Mouse (Mus musculus) CD4-positive naive resting alpha-beta T cell, adult 57 days (primary cell): ENCODE data around the gene Vmn1r5. TPM values are rescaled to one million over a fixed set of nuclear protein-coding genes. Genes with fewer than 3 reads are reported as not detected.

ENCODE experiments used
- total RNA-seq: library from RNA; stranded (reverse); gene quantifications from one replicate; pipeline ENCODE4 v1.2.4, GENCODE M21; 2023

Vmn1r5 gene
- not detected for total RNA-seq

DNA sequence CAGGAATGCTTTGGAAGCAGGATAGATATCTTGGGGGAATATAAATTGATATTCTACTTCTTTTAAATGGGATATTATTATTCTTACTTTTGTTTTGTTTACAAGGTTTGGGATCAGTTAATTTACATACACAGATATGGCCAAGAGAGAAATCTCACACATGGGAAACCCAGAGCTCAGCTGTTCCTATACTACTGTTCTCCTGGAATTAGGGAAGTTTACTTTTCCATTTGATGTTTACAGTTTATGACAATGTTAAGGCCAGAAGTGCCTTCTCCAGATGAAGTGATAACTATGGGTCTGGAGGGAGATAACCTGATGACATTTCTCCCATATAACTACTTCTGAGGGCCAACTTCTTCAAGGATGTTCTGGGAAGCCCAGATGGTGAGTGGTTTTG lies at the start of gene Vmn1r5:
TSS of gene Vmn1r5 (plus strand) at position 301 of the 400 bp plus-strand sequence.

DNA sequence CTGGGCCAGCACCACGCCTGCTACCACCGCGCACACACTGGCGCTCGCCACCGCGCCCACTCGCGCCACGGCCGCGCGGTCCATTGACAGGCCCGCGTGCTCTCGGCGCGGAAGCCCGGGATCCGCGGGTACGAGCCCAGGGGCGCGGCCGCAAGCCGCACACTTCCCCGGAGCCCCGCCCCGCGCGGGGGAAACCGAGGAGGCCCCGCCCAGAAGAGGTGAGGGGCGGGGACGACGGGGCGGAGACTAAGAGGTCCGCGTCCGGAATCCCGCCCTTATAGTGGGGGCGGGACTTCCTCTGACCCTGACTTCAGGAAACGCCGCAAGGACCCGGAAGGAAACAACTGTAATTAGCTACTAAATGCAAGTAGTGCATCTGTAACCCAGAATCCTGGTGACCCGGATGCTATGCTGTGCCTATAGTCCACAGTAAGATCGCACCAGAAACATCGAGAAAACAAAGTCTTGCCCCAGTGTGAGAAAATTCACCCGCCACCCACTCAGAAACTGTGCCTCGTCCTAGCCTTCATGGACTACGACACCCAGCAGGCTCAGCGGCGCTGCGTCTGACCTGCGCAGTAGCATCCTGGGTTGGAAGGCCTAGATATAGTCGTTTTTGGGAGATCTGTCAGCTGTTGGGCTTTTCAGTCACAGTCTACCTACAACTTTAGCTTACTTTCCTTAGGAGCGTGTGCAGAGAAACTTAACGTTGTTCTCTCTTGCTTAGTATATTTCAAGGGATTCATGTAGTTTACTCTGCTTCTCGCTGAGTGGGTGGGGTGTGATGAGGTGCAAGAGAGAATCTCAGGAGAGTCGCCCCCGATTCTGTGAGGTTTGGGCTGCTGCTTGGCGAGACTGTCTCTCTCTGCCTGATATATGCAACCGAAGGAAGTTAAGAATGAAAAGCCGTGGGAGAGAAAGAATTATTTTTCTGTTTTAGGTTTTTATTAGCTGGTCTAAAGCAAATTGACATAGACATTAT lies 46.1 kb upstream of the Vmn1r5 start, which contains the start of the genes Nt5c3 and Vmn1r4:
TSS of gene Nt5c3 (minus strand) at position 207 of the 982 bp plus-strand sequence.
TSS of gene Vmn1r4 (plus strand) at position 290 of the 982 bp plus-strand sequence.

DNA sequence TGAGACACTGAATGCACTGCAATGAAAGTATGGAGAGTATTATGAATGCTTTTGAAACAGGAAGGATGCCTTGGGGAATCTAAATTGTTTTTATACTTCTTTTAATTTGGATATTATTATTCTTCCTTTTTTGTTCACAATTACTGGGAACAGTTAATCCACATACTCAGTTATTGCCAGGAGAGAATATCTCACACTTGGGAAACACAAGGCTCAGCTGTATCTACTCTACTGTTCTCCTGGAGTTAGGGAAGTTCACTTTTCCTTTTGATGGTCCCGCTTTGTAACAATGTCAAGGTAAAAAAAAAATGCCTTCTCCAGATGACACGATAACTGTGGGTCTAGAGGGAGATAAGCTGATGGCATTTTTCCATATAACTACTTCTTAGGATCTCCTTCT lies 26.9 kb downstream of the Vmn1r5 start, which contains the start of gene Vmn1r6:
TSS of gene Vmn1r6 (plus strand) at position 301 of the 400 bp plus-strand sequence.

DNA sequence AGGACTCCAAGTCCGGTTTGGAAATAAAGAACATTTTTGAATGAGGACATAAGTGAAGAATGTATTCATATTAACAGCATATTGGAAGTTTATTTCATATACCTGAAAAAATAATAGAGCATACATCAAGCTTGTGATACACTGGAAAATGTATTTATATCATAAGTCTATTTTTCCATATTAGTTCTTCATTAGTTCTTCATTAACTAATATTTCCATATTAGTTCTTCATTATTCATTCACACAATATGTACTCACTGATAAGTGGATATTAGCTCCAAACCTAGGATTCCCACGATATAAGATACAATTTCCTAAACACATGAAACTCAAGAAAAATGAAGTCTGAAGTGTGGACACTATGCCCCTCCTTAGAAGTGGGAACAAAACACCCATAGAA lies 55.2 kb downstream of the Vmn1r5 start, which contains the start of gene Vmn1r7:
TSS of gene Vmn1r7 (minus strand) at position 101 of the 400 bp plus-strand sequence.

DNA sequence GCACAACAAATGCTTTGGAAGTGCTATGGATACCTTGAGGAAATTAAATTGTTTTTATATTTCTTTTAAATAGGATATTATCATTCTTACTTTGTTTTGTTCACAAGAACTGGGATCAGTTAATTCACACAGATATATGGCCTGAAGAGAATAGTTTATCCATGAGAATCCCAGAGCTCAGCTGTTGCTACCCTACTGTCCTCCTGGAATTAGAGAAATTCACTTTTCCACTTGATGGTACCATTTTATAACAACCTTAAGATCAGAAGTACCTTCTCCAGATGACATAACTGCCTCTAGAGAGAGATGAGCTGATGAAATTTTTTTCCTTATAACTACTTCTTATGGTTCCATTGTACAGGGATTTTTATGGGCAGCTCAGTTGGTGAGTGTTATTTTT lies 61.9 kb downstream of the Vmn1r5 start, which contains the start of gene Vmn1r8:
TSS of gene Vmn1r8 (plus strand) at position 301 of the 400 bp plus-strand sequence.

Other genes starting within 250 kb of the Vmn1r5 start
- gene Kbtbd2, start 172.5 kb upstream of the Vmn1r5 start, total RNA-seq, result 96.4 TPM
- 0.50 TPM for gene Fkbp9, start 138.2 kb upstream of the Vmn1r5 start, total RNA-seq
- gene Nt5c3, start 46.3 kb upstream of the Vmn1r5 start, total RNA-seq, result 57.6 TPM
- 0.27 TPM for gene Vmn1r4, start 46.3 kb upstream of the Vmn1r5 start, total RNA-seq
- gene Vmn1r6, start 27.0 kb downstream of the Vmn1r5 start, total RNA-seq, result not detected
- not detected for gene Vmn1r7, start 55.1 kb downstream of the Vmn1r5 start, total RNA-seq
- not detected for gene Vmn1r8, start 62.0 kb downstream of the Vmn1r5 start, total RNA-seq
- gene Vmn1r9, start 96.5 kb downstream of the Vmn1r5 start, total RNA-seq, result not detected
- not detected for gene Vmn1r10, start 139.2 kb downstream of the Vmn1r5 start, total RNA-seq
- gene Vmn1r11, start 163.2 kb downstream of the Vmn1r5 start, total RNA-seq, result not detected
- 0.12 TPM for gene Vmn1r12, start 186.6 kb downstream of the Vmn1r5 start, total RNA-seq
- gene Vmn1r13, start 233.0 kb downstream of the Vmn1r5 start, total RNA-seq, result not detected